Mouse (Mus musculus): Measurements from ENCODE around the gene Reep6. TPM values are rescaled to one million over a fixed set of nuclear protein-coding genes. Genes with fewer than 3 reads are reported as not detected.

Reep6 gene
- total RNA-seq, 1 experiment, result 13.3 TPM

DNA sequence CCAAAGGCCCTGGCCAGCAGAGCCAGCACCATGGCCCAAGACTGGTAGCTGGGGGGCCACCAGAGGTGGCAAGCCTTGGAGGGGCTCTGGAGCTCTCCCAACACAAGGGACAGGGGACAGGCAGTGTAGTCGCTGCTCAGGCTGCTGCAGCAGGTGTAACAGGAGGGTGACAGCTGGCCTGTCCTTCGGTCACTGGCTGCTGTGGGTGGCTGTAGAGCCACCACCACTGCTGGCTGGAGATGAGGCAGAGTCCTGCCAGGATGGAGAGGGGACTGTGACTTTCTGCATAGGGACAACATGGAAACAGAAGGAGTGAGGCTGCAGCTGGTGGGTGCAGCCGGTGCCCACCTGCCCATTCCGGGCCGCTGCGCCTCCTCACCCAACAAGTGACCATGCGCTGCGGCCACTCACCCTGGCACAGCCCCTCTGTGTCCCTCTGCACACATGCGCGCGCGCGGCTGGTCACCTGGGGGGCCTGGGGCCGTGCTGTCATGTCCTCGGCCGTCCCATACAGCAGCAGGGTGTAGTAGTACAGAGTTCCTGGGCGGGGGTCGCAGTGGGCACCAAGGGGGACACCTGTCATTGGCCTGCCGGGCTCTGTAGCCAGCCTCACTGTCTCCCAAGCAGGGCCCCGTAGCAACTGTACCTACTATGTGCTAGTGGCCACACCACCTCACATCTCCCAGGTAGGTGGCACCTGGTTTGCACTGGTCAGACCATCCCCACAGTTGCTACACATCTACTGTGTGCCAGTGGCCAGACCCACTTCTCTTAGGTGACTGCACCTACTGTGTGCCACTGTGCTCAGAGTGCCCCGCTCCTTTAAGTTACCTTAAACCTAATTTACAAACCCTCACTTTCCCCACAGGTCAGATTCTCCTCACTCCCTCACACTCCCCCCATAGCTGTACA lies 7.8 kb upstream of the Reep6 start:
- in situ Hi-C loops (cut with MboI; ENCODE audit: low sequenced_read_pairs in 2 of 2, unreplicated experiment in 2 of 2), result no loop called here
- Histone ChIP-seq H3K4me3 (ENCODE audit: insufficient read depth in 1 of 2, low read depth in 1 of 2, low read length in 2 of 2, poor library complexity in 1 of 2, severe bottlenecking in 1 of 2) (no peak overlapping the region), H3K9me3 (ENCODE audit: control insufficient read depth, insufficient read depth, low read depth, low read length) (no peaks in the 10 kb centered on the region), H3K4me1 (ENCODE audit: control insufficient read depth in 2 of 2, insufficient read depth in 2 of 2, low read length in 2 of 2, poor library complexity in 1 of 2) (peaks cover 0 to 22% of the 10 kb centered on the region in 2 experiments; a peak in 1 of 4 replicates), H3K27ac (ENCODE audit: insufficient read depth, low read depth, low read length, poor library complexity, severe bottlenecking) (no peak overlapping the region), H3K36me3 (ENCODE audit: control insufficient read depth, insufficient read depth, low read length, poor library complexity, severe bottlenecking) (peaks cover 7% of the 10 kb centered on the region; the same call in 1 of the 2 replicates), H3K9ac (ENCODE audit: insufficient read depth, low read depth, low read length, poor library complexity, severe bottlenecking) (no peak overlapping the region)
- no peak for DNase-seq (ENCODE audit: low read depth, low spot score)
- no peak for TF ChIP-seq CHD2 (IDR thresholded peaks at IDR 0.05; ENCODE audit: low read depth, low read length)
- TF ChIP-seq ZNF384 (IDR thresholded peaks at IDR 0.05; ENCODE audit: low read depth, low read length), result no peak
- TF ChIP-seq HCFC1 (IDR thresholded peaks at IDR 0.05; ENCODE audit: borderline replicate concordance, insufficient read depth, low read length), result no peak
- no peak for TF ChIP-seq ZC3H11A (IDR thresholded peaks at IDR 0.05; ENCODE audit: borderline replicate concordance, low read depth, low read length)
- TF ChIP-seq MAFK (IDR thresholded peaks at IDR 0.05; ENCODE audit: insufficient read depth, low read depth, low read length), result no peak

DNA sequence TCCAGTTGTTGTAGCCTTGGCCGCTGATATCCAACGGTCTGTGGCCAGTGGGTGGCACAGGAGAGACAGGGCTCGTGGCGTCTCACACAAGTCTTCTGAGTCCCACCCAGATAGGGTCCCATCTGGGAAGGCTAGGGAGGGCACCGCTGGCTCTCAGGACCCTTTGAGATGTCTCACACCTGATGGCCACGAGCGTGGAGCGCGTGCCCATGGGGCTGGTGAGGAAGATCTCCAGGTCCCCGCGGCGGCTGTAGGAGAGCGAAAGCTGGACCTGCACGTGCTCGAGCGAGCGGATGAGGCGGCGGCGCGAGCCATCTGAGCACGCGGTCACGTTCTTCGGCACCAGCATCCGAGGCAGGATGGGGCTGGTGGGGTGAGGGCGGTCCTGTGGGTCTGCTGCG lies 6.9 kb upstream of the Reep6 start:
- H3K27ac ChIP-seq (ENCODE audit: insufficient read depth, low read depth, low read length, poor library complexity, severe bottlenecking), result no peak overlapping the region
- H3K36me3 ChIP-seq (ENCODE audit: control insufficient read depth, insufficient read depth, low read length, poor library complexity, severe bottlenecking), result peaks cover 5% of the 10 kb centered on the region; the same call in 1 of the 2 replicates
- no peaks in the 10 kb centered on the region for H3K9me3 ChIP-seq (ENCODE audit: control insufficient read depth, insufficient read depth, low read depth, low read length)
- TF ChIP-seq MAFK (IDR thresholded peaks at IDR 0.05; ENCODE audit: insufficient read depth, low read depth, low read length), result no peak
- TF ChIP-seq ZNF384 (IDR thresholded peaks at IDR 0.05; ENCODE audit: low read depth, low read length), result no peak
- TF ChIP-seq CHD2 (IDR thresholded peaks at IDR 0.05; ENCODE audit: low read depth, low read length), result no peak
- TF ChIP-seq ZC3H11A (IDR thresholded peaks at IDR 0.05; ENCODE audit: borderline replicate concordance, low read depth, low read length), result no peak
- no peak for TF ChIP-seq HCFC1 (IDR thresholded peaks at IDR 0.05; ENCODE audit: borderline replicate concordance, insufficient read depth, low read length)
- in situ Hi-C loops (cut with MboI; ENCODE audit: low sequenced_read_pairs in 2 of 2, unreplicated experiment in 2 of 2), result no loop called here
- H3K4me1 ChIP-seq (ENCODE audit: control insufficient read depth in 2 of 2, insufficient read depth in 2 of 2, low read length in 2 of 2, poor library complexity in 1 of 2), result peaks cover 0 to 22% of the 10 kb centered on the region in 2 experiments; a peak in 1 of 4 replicates
- DNase-seq (ENCODE audit: low read depth, low spot score), result no peak
- peak overlapping the region; percentile 73 to 76 for H3K4me3 ChIP-seq (ENCODE audit: insufficient read depth in 1 of 2, low read depth in 1 of 2, low read length in 2 of 2, poor library complexity in 1 of 2, severe bottlenecking in 1 of 2)
- H3K9ac ChIP-seq (ENCODE audit: insufficient read depth, low read depth, low read length, poor library complexity, severe bottlenecking), result peak overlapping the region; percentile 46

DNA sequence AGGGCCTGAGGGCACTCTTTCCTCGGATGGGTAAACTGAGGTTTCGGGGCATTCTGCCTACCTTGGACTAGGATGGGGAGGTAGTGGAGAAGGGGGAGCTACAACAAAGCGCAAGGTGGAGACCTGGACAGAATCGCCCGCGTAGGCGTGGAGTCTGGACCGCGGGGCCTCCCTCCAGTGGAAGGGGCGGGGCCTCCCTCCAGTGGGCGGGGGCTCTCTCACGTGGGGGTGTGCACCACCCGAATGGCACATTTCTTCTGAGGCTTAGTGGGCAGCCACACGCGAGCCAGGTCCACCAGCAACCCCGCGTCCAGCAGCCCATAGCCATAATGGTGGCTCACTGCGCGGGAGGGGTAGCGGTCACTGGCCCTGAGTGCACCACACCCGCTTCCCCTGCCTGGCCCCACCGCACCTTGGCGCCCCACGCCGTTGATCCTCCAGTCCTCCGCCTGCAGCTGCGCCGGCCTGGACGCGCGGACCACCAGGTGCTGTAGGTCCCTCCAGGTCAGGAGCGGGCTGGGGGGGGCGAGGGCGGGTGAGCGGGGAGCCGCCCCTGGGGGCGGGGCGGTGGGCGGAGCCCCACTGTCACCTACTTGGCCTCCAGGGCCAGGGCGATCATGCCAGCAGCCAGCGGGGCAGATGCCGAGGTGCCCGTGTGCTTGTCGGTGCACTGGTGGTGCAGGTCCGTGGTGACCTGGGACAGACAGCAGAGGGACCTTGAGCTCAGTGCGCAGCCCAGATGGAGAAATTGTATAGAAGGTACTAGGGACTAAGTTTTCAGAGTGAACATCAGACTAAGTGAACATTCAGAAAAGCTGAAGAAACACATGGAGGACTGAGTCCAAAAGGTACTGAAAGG lies 6.3 kb upstream of the Reep6 start:
- DNase-seq (ENCODE audit: low read depth, low spot score), result no peak
- Histone ChIP-seq H3K36me3 (ENCODE audit: control insufficient read depth, insufficient read depth, low read length, poor library complexity, severe bottlenecking) (peaks cover 5% of the 10 kb centered on the region; the same call in 1 of the 2 replicates), H3K9me3 (ENCODE audit: control insufficient read depth, insufficient read depth, low read depth, low read length) (no peaks in the 10 kb centered on the region), H3K4me3 (ENCODE audit: insufficient read depth in 1 of 2, low read depth in 1 of 2, low read length in 2 of 2, poor library complexity in 1 of 2, severe bottlenecking in 1 of 2) (peak overlapping the region; percentile 73 to 76), H3K9ac (ENCODE audit: insufficient read depth, low read depth, low read length, poor library complexity, severe bottlenecking) (peak overlapping the region; percentile 46), H3K4me1 (ENCODE audit: control insufficient read depth in 2 of 2, insufficient read depth in 2 of 2, low read length in 2 of 2, poor library complexity in 1 of 2) (peaks cover 0 to 22% of the 10 kb centered on the region in 2 experiments; a peak in 1 of 4 replicates), H3K27ac (ENCODE audit: insufficient read depth, low read depth, low read length, poor library complexity, severe bottlenecking) (no peak overlapping the region)
- TF ChIP-seq HCFC1 (IDR thresholded peaks at IDR 0.05; ENCODE audit: borderline replicate concordance, insufficient read depth, low read length), result no peak
- TF ChIP-seq ZNF384 (IDR thresholded peaks at IDR 0.05; ENCODE audit: low read depth, low read length), result no peak
- no peak for TF ChIP-seq ZC3H11A (IDR thresholded peaks at IDR 0.05; ENCODE audit: borderline replicate concordance, low read depth, low read length)
- TF ChIP-seq CHD2 (IDR thresholded peaks at IDR 0.05; ENCODE audit: low read depth, low read length), result no peak
- TF ChIP-seq MAFK (IDR thresholded peaks at IDR 0.05; ENCODE audit: insufficient read depth, low read depth, low read length), result no peak
- in situ Hi-C loops (cut with MboI; ENCODE audit: low sequenced_read_pairs in 2 of 2, unreplicated experiment in 2 of 2), result no loop called here
